Mouse (Mus musculus): ENCODE measurements at regions not wholly inside any gene's neighbourhood (a gene's known extent, or its start where the extent isn't known, plus 50 kb on each side); places are given as distances from the start of the nearest gene placed in this dataset.
A peak's percentile ranks its signal among the peaks of the same experiment; 100 is the strongest.
"Not testable (repeated sequence)": the region's sequence is repeated elsewhere in the genome, so short reads cannot be mapped to it uniquely, and the experiment has no call there.

GRCm38 (mm10) chr5:101518791-101519547 lies 145.8 kb downstream of the Nkx6-1 start:
- DNase-seq (ENCODE audit: extremely low read depth, insufficient read length, low spot score): no peak

DNA sequence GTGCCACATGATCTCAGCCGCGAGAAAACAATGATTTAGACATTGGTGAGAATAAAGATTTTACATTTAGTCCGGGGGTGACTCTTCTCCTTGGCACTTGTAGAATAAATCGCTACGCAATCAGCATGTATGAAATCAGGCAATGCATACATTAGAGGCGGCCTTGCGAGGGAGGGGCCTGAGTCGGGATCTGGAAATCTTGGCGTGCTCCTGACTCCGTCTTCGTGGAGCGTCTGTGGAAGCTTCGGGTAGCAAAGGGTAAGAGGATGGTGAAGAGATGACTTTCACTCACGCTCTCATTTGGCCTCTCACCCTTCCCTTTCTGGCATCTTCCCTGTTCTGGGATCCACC lies 167.1 kb downstream of the Nkx6-1 start:
- no peak for DNase-seq (ENCODE audit: extremely low read depth, insufficient read length, low spot score)

DNA sequence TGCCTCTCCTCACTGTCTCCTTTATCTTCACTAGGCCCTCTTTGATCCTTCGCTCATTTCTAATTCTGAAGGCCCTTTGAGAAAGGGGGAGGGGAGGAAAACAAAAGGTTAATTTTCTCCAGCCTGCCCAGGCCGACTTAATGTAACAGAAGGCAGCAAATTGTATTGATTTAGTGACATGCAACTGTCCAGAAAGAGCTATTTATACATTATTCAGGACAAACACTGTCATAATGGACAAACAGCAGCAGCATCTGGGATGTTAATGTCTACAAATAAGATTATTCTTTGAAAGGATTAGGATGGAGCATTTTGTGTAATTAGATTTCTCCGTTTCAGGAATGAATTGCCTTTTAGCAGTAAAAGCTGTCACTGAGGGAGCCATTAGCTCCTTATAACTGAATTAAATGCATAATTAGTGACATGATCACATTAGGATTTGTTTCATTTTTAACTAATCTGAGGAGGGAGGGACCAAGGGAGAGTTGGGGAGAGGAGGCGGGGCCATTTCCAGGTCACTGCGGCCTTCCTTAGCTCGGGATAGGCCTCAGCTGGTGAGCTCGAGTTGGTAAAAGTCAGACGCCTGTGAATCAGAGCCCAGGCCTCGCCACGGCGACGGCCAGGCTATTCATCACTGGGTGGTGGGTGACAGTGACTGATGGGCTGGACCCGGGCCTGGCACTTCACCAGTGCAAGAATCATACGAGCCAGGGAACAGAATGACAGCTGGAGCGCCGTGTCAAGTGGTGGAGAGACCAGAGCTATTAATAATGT lies 167.7 kb downstream of the Nkx6-1 start:
- DNase-seq (ENCODE audit: extremely low read depth, insufficient read length, low spot score): no peak

GRCm38 (mm10) chr5:101496161-101496560 lies 168.6 kb downstream of the Nkx6-1 start:
- DNase-seq (ENCODE audit: extremely low read depth, insufficient read length, low spot score): no peak

- no peak for DNase-seq (ENCODE audit: extremely low read depth, insufficient read length, low spot score)
Measured at GRCm38 (mm10) chr5:101445792-101446191, 219.0 kb downstream of the Nkx6-1 start.

DNA sequence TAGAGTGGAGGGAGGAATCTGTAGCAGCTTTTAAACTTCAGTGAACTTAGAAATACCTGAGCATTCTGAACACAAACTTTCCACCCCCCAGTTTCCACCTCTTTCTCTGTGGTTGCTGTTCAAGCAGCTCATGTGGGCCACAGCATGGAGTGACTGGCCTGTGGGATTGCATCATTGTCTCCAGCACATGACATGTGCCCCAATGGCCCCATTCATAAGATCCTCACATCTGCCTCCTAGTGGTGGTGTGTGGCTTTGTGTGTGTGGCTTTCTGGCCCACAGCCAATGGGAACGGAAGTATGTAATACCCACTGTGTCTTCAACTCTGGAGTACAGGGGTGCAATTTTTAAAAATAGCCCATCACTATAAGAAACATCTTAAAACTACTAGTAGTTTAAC lies 223.0 kb downstream of the Nkx6-1 start:
- peak; percentile 44 for DNase-seq (ENCODE audit: extremely low read depth, insufficient read length, low spot score)

- DNase-seq (ENCODE audit: extremely low read depth, insufficient read length, low spot score): no peak
Measured at GRCm38 (mm10) chr5:101437666-101438299, 227.0 kb downstream of the Nkx6-1 start.

GRCm38 (mm10) chr5:101426067-101426771 lies 238.6 kb downstream of the Nkx6-1 start:
- no peak for DNase-seq (ENCODE audit: extremely low read depth, insufficient read length, low spot score)

GRCm38 (mm10) chr5:101384316-101384715 lies 280.5 kb downstream of the Nkx6-1 start:
- DNase-seq (ENCODE audit: extremely low read depth, insufficient read length, low spot score): peak; percentile 1

DNA sequence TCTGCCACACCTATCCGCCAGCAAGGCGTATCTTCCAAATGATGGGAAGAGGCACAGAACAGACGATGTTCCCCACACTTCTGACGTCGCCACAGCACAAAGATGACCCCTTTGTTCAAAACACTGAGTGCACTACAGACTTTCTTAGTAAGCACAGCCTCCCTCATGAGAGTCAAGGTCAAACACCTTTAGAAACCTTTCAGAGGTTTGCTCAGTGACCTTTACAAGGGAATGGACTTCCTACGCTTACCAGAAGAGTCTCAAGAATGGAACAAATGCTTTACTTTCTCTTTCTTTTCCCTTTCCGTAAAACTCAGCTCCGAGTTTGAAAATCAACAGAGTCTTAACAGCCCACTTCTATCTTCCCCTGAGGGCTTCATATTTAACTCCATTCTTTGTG lies 283.4 kb downstream of the Nkx6-1 start:
- DNase-seq (ENCODE audit: extremely low read depth, insufficient read length, low spot score): no peak

GRCm38 (mm10) chr5:101376657-101377056 lies 288.1 kb downstream of the Nkx6-1 start:
- no peak for DNase-seq (ENCODE audit: extremely low read depth, insufficient read length, low spot score)

DNA sequence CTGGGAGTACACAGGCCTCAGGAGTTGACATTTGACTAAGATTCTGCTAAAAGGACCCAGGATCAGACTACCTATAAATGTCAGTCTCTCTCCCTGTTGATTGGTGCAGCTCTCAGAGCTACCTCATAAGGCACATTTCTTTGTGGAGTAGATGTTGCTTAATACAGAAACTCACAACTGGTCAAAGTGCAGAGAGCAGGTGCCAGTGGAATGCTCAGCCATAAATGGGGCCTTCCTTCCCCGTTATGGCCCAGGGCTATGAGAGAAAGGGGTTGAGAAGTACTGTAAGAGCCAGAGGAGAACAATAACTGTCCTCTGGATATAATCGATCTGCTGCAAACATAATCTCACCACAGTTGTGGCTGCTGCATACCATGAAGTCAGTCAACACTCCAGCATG lies 290.7 kb downstream of the Nkx6-1 start:
- no peak for DNase-seq (ENCODE audit: extremely low read depth, insufficient read length, low spot score)

GRCm38 (mm10) chr5:101372204-101372603 lies 292.6 kb downstream of the Nkx6-1 start:
- no peak for DNase-seq (ENCODE audit: extremely low read depth, insufficient read length, low spot score)

DNA sequence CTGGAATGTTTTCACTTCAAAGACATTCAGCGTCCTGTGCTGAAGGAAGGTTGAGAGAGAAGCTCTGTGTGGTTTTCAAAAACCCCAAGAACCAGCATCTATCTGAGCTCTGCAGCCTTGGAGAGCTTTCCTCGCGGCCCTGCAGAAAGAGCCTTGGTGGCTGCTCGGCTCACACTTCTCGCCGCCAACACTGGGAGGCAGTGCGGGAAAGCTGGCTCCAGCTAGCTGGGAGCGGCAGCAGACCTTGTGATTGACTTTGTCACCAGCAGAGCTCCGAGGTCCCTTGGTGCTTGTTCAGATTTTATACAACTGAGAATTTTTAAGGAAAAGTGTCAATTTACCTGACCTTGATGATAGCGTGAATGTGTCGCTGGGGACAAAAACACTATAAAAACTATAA lies 299.4 kb downstream of the Nkx6-1 start:
- DNase-seq (ENCODE audit: extremely low read depth, insufficient read length, low spot score): peak; percentile 9

DNA sequence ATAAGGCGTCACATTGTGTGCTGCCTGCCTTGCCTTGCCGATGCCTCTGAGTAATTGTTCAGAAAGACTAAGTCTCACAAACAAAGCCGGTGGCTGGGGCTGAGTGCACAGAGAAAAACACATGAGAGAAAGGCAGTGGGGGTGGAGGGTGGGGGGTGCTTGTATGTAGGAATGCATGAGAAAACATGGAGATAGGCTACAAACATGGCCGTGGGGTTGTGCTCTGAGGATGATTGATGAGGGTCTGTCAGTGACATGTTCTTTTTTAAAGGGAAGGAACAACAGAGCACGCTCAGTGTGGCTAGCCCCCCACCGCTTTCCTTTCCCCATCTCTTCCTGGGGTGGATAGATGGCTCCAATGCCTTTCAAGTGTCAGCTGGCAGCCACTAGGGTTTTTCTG lies 304.8 kb downstream of the Nkx6-1 start:
- DNase-seq (ENCODE audit: extremely low read depth, insufficient read length, low spot score): no peak

DNA sequence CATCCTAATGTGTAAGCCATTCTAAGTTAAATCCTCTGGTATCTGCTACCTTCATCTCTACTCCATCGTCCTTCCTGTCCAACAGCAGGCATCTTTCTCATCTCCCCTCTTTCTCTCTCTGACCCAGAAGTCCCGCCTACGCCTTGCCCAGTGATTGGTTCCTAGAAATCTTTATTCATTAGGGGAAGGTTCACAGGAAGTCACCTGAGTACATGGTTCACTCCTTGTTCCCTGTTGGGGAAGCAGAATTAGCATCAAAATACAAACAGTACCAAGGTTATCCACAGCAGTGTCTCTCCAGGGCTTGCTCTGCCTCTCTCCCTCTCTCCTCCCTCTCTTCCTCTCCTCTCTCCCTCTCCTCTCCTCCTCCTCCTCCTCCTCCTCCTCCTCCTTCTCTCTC lies 319.4 kb downstream of the Nkx6-1 start:
- no peak for DNase-seq (ENCODE audit: extremely low read depth, insufficient read length, low spot score)

- not testable (repeated sequence) for DNase-seq (ENCODE audit: extremely low read depth, insufficient read length, low spot score)
Measured at GRCm38 (mm10) chr5:101336361-101336760, 328.4 kb downstream of the Nkx6-1 start.

- DNase-seq (ENCODE audit: extremely low read depth, insufficient read length, low spot score): no peak
Measured at GRCm38 (mm10) chr5:101331825-101332224, 333.0 kb downstream of the Nkx6-1 start.

DNA sequence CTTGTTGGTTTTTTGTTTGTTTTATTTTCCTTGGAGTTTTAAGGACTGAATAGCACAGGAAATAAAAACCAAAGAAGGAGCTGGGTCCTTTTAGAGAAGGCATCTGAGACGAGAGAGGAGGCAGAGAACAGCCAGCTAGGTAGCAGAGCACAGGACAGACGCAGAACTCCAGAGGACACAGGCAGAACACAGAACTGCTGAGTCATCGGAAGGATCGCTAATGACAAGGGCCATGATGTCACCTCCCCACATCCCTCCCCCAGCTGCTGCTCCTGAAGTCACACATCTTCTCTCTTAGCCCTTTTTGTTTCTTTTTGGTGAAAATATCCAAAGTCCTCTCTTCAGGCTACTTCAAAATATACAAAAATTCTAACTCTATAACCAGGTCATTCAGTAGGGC lies 338.7 kb downstream of the Nkx6-1 start:
- DNase-seq (ENCODE audit: extremely low read depth, insufficient read length, low spot score): peak; percentile 14

GRCm38 (mm10) chr5:101323041-101323950 lies 341.5 kb downstream of the Nkx6-1 start:
- no peak for DNase-seq (ENCODE audit: extremely low read depth, insufficient read length, low spot score)

All from 3134 (cell line).